Mouse (Mus musculus) right cerebral cortex, postnatal 25 days (tissue): ENCODE data around the gene Ift81.
"Not testable (repeated sequence)": the region's sequence is repeated elsewhere in the genome, so short reads cannot be mapped to it uniquely, and the experiment has no call there.

ENCODE experiments used
- DNase-seq: peaks from one replicate; pipeline ENCODE4 v3.0.0; 2022

Ift81 gene

GRCm38 (mm10) chr5:122613908-122614732 lies at the start of gene Ift81:
Ift81 (minus strand) TSS chr5:122614518.
- DNase-seq = peak; percentile 96

GRCm38 (mm10) chr5:122662501-122662900 lies 48.2 kb upstream of the Ift81 start:
- DNase-seq = no peak

GRCm38 (mm10) chr5:122656808-122657207 lies 42.5 kb upstream of the Ift81 start:
- no peak for DNase-seq

- peak; percentile 25 for DNase-seq
Observed at GRCm38 (mm10) chr5:122654268-122654573, 39.9 kb upstream of the Ift81 start.

- peak; percentile 67 for DNase-seq
Observed at GRCm38 (mm10) chr5:122653446-122654267, 39.3 kb upstream of the Ift81 start.

- peak; percentile 44 for DNase-seq
Observed at GRCm38 (mm10) chr5:122653112-122653445, 38.8 kb upstream of the Ift81 start.

GRCm38 (mm10) chr5:122652506-122652905 lies 38.2 kb upstream of the Ift81 start:
- DNase-seq = no peak

- DNase-seq = no peak
Observed at GRCm38 (mm10) chr5:122650100-122650499, 35.8 kb upstream of the Ift81 start.

GRCm38 (mm10) chr5:122649264-122649663 lies 34.9 kb upstream of the Ift81 start:
- peak; percentile 58 for DNase-seq

GRCm38 (mm10) chr5:122647952-122648374 lies 33.6 kb upstream of the Ift81 start:
- DNase-seq = not testable (repeated sequence)

- no peak for DNase-seq
Observed at GRCm38 (mm10) chr5:122647256-122647924, 33.1 kb upstream of the Ift81 start.

GRCm38 (mm10) chr5:122646050-122646449 lies 31.7 kb upstream of the Ift81 start:
- no peak for DNase-seq

- DNase-seq = no peak
Observed at GRCm38 (mm10) chr5:122645290-122645689, 31.0 kb upstream of the Ift81 start.

- no peak for DNase-seq
Observed at GRCm38 (mm10) chr5:122644111-122644607, 29.8 kb upstream of the Ift81 start.

GRCm38 (mm10) chr5:122643701-122644100 lies 29.4 kb upstream of the Ift81 start, which contains the start of gene P2rx7:
P2rx7 (plus strand) TSS chr5:122643911.
- DNase-seq = peak; percentile 43

- DNase-seq = no peak
Observed at GRCm38 (mm10) chr5:122639986-122640385, 25.7 kb upstream of the Ift81 start.

GRCm38 (mm10) chr5:122639517-122639916 lies 25.2 kb upstream of the Ift81 start:
- no peak for DNase-seq

- no peak for DNase-seq
Observed at GRCm38 (mm10) chr5:122638296-122638695, 24.0 kb upstream of the Ift81 start.

- no peak for DNase-seq
Observed at GRCm38 (mm10) chr5:122636958-122637357, 22.6 kb upstream of the Ift81 start.

- DNase-seq = no peak
Observed at GRCm38 (mm10) chr5:122636308-122636707, 22.0 kb upstream of the Ift81 start.

- no peak for DNase-seq
Observed at GRCm38 (mm10) chr5:122635228-122635627, 20.9 kb upstream of the Ift81 start.

GRCm38 (mm10) chr5:122627243-122627642 lies 12.9 kb upstream of the Ift81 start:
- peak; percentile 78 for DNase-seq

- peak; percentile 44 for DNase-seq
Observed at GRCm38 (mm10) chr5:122625565-122626252, 11.4 kb upstream of the Ift81 start.
